Mouse (Mus musculus) erythroblast, adult 5-6 weeks (primary cell): ENCODE data around the gene Psmd13. TPM values are rescaled to one million over a fixed set of nuclear protein-coding genes. Genes with fewer than 3 reads are reported as not detected.
"Not testable (repeated sequence)": the region's sequence is repeated elsewhere in the genome, so short reads cannot be mapped to it uniquely, and the experiment has no call there.

Experiments used
- ATAC-seq: replicated peaks from 2 replicates; pipeline ENCODE4 v1.8.0; 2016; ENCODE audit warnings: moderate number of reproducible peaks, mild to moderate bottlenecking, moderate TSS enrichment, inconsistent platforms; ENCODE audit not compliant: poor library complexity, low FRiP score, severe bottlenecking
- total RNA-seq, 2 experiments: library from RNA; stranded (forward) in 1 of 2; stranded (reverse) in 1 of 2; fragments of 150-400 nt in 1 of 2; fragments of 200-764, 138-1000 nt in 1 of 2; gene quantifications; 2 replicates each; pipeline versions ENCODE4 v1.2.3 to v1.2.4; 2015 to 2017; ENCODE audit warnings: low replicate concordance in 2 of 2

Psmd13 gene
- total RNA-seq, 2 experiments from 2014 or later, result 13.1 to 56.0 TPM

DNA sequence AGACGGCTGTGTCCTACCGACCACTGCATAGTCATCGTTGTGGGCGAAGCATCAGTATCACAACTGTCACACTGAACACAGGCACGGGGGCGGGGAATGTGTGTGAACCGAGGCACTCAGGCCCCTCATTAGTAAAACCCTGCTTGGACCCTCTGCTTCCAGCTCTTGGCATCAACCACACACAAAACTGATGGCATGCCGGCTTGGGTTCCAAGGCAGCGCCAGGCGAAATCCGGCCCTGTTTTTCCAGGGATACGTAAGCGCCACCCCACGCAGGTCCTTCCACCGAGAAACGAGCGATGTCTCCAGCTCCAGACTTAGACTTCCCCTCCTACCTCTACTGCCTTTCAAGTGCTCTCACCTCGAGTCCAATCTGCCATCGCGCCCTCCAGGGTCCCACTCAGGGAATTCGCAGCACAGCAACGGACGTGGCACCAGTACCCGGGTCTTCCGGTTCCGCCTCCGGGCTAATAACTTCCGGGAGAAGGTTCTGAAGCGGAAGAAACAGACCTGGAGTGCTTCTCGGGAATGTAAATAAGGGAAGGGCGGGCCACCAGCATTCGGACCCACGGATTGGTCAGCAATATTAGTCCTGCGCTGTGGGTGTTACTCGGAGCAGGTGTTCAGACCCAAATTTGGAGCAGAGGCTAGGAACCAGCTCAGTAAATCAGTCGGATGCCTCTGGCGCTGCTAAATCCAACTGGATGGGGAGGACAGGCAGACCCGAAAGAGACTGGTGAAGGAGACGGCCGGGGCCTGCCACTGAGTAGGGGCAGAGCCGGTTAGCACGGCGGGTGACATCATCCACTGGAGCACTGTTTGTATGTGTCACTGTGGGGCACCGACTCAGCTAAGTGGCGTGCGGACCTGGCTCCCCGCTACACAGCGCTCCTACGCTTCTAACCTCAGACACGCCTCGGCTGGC is 25.6 kb upstream of the Psmd13 start, which contains the start of gene Gm45785:
Gene Gm45785 (minus strand): TSS at position 472 of the 925 bp plus-strand sequence.
- ATAC-seq, result peak; percentile 73

DNA sequence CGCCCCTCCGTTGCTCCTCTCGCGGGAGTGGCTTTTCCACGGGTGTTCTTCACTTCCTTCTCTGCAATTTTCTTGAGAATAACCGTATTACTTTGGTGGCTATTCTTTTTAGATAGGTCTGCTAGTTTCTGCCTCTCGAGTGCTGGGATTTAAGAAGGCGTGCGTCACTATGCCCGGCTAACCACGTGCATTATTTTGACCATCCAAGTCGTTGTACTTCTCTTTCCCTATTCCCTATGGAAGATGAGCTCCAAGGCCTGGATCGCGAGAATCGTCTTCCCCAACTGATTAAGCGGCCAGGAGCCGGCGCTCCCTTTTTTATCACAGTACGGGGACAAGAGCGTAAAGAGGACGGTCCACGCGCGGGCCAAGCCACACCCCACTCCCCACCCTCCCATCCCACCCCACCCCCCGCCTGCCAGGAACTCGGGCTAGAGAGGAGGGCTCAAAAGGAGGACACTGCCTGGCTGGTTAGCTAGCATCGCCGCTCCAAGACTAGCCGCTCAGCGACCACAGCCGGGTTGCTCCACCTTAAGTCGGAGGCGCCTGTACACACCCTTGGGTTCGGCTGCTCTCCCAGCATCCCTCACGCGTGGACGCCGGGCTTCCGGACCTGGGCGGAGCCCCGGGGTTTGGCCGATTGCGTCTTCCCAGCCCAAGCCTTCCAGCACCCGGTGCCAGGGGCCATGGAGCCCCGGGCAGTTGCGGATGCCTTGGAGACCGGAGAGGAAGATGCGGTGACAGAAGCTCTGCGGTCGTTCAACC is 24.8 kb upstream of the Psmd13 start, which contains the start of gene Ric8a:
Gene Ric8a (plus strand): TSS at position 173 of the 765 bp plus-strand sequence.
- ATAC-seq, result peak; percentile 70

DNA sequence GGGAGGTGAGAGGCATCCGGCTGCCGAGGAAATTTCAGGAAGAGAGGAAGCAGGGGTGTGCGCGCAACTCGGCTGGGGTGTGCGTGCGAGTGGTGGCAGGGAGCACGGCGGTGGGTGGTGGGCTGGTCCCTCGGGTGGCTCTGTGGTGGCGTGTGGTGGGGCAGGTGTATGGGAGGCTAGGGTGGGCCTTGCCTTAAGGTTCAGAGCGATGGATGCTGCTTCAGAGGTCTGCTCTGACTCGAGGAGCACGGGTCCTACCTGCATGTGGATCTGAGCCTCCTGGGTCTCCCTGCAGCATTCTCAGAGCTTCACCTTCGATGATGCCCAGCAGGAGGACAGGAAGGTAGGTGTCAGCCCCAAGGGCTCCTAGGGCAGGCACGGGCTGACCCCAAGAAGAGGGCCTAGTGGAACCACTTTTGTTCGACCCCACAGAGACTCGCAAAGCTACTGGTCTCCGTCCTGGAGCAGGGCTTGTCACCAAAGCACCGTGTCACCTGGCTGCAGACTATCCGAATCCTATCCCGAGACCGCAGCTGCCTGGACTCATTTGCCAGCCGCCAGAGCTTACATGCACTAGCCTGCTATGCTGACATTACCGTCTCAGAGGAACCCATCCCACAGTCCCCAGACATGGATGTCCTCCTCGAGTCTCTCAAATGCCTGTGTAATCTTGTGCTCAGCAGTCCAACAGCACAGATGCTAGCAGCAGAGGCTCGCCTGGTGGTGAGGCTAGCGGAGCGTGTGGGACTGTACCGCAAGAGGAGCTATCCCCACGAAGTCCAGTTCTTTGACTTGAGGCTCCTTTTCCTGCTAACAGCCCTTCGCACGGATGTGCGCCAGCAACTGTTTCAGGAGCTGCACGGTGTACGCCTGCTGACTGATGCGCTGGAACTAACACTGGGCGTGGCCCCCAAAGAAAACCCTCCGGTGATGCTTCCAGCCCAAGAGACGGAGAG is 23.9 kb upstream of the Psmd13 start, which contains the start of gene Bet1l:
Gene Bet1l (minus strand): TSS at position 28 of the 956 bp plus-strand sequence.
- ATAC-seq, result peak; percentile 20

DNA sequence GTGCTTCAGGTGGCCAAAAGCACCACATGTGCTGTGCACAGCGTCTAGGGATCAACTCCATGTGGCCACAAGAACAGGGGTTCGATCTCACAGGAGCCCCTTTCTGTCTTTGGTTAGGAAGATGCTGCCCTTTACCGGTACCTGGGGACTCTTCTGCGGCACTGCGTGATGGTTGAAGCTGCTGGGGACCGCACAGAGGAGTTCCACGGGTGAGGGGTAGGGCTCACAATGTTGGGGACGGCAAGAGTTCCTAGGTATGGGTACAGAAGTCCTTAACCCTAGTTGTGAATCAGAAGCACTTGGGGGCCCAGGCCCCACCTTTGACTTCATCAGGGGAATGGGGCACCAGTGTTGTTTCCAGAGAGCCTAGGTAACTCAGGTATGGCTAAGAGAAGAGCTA is 23.0 kb upstream of the Psmd13 start:
- ATAC-seq, result no peak

DNA sequence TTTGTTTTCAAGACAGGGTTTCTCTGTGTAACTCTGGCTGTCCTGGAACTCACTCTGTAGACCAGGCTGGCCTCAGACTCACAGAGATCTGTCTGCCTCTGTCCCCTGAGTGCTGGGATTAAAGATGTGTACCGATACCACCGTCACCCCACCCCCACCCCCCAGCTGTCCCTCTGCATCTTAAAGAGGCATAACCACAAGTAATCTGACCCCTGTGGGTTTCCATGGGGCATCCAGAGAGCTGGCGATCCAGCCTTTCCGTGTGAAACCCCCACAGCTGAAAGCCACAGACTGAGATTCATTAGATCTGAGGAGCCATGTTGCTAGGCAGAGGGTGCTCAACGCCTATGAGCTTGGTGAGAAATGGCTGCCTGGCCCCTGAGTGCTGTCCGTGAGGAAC is 21.8 kb upstream of the Psmd13 start:
- ATAC-seq, result no peak

DNA sequence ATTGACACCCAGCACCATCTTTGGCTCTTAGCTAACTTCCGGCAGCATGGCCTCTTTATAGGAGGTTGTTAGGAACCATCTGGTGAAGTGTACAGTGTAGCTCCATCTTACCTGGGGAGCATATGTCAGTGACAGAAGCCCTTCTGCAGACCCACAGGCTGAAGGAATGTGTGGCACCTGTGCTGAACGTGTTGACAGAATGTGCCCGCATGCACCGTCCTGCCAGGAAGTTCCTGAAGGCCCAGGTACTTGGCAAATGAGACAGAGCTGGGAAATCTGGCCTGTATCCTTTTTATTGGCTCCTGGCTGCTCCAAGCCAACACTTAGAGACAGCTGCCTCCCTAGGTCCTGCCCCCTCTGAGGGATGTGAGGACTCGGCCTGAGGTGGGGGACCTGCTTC is 21.0 kb upstream of the Psmd13 start:
- no peak for ATAC-seq

DNA sequence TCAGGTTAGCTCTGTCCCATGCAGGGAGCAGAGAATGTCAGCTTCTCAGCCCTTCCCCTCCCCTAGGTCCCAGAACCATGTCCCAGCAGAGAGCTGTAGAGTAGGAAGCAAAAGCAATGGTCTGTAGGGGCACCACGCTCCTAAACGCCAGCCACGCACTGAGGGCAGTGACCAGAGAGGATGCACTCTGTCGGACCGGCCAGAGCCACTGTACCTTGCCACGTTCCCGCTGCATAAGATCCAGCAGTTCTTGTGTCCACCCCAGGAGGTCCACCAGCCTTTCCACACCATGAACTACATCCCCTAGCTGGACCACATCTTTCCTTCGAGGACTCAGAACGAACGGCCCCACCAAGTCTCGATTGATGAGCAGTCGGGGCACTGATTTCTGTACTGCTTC is 17.0 kb upstream of the Psmd13 start:
- no peak for ATAC-seq

DNA sequence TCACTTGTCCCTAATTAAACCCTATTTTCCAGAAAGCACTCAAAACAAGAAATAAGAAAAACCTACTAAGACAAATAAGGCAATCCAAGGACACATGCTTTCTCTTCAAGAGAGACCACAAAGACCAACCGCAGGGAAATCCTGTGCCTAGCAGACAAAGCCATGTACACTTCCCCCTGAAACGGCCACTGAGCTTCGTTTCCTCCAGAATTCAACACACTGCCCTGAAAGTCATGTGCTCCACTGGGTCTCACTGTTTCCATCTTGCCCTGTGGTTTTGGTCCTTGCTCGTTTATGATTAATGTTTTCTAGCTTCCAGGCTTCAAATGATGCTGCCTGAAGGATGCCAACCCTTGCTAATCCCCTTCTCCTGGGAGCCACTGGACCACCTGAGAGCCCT is 7.5 kb upstream of the Psmd13 start:
- no peak for ATAC-seq

DNA sequence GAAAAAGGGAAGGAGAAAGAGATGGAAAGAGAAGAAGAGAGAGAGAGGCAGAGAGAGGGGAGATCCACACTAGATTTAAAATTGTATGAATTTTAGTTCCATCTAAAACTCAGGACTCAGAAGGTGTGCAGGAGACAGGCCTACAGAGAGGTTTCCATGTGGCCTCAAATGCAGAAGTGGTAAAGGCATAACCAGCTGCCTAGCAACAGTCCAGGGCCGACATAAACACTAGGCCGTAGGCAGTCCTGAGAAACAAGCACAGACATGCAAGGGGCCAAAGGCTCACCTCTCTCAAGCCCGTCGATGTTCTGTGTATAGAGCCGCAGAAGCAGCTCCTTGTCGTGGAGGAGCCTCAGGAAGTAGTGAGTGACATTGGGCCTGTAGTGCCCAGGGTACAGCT is 4.4 kb upstream of the Psmd13 start:
- no peak for ATAC-seq

DNA sequence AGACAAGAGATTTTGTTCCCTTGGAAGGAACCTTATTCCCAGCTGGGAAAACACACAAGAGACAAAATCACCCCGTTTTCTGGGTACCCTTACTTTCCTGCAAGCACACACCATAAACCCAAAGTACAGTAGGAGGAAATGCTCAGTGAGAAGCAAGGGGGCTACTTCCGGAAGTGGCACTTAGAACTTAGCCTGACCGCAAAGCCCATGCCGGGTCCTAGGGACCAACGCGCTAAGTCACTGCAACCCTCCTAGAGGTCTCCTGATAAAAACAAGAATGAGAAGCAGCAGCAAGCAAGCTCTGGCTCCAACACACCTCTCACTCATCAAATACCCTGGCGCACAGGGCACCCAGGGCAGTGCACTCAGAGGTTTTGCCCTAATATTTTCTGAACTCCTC is 2.4 kb upstream of the Psmd13 start:
- no peak for ATAC-seq

DNA sequence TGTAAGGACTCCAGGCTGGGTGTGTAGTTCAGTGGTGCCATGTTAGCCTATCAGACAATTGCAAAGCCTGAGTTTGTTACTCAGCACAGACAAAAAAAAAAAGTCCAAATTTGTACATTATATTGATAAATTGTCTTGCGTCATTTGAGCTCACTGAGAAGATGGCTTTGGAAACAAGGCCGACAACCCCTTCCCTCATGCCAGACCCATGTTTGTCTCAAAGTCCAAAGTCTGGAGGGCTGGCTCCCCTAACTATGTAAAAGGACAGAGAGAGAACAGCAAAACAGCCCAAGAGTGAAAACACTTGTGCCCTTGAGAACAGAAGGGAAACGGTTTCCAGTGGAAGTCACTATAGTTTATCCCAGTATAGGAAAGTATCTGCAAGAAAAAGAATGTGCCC is 1.3 kb upstream of the Psmd13 start:
- ATAC-seq, result no peak

DNA sequence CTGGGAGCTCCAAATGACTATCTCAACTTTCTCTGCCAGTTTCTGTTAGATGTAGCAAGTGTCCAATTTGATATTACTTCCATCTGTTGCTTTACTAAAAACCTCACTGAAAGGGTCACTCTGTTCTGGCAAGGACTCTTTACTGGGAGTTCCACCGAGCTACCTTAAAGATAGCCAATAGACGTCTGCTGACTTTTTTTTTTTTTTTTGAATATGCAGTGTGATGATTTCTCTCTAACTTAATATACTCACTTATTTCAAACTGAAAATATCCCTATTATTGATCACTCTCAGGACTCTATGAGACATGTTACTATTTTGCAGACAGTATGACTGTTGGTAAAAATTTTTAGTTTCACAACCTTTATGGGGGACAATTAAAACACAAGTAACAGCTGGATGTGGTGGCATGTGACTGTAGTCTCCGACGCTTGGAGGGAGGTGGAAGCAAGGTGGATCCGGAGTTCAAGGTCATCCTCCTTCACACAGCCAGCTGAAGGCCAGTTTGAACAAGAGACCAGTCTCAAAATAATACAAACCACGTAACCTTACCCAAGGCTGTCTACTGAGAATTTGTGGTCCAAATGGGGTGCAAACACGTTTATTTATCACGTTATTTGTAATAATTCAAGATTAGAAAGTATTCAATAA is 778 bp upstream of the Psmd13 start:
- ATAC-seq, result no peak

DNA sequence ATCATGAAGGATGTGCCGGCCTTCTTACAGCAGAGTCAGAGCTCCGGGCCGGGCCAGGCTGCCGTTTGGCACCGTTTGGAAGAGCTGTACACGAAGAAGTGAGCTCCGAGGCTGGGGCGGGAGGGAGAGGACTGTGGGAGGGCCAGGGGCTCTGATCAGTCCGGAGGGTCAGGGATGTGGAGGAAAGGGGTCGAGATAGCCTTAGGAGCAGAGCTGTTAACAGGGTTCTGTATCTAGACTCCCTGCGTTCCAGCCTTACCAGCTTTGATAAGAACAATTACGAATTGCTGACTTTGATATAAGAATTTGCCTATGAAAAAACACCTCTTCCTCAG is 668 bp downstream of the Psmd13 start:
- peak; percentile 39 for ATAC-seq

DNA sequence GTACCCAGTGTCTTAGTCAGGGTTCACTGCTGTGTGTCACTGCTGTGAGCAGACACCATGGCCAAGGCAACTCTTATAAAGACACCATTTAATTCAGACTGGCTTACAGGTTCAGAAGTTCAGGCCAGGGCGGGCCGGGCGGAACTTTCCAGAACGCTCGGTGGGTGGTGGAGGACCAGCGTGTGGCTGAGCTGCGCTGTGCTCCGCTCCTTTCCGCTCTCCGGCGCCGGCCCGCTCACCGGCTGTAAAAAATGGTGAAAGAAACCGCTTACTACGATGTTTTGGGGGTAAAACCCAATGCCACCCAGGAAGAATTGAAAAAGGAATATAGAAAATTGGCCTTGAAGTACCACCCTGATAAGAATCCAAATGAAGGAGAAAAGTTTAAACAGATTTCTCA is 8.9 kb downstream of the Psmd13 start:
- ATAC-seq, result not testable (repeated sequence)

DNA sequence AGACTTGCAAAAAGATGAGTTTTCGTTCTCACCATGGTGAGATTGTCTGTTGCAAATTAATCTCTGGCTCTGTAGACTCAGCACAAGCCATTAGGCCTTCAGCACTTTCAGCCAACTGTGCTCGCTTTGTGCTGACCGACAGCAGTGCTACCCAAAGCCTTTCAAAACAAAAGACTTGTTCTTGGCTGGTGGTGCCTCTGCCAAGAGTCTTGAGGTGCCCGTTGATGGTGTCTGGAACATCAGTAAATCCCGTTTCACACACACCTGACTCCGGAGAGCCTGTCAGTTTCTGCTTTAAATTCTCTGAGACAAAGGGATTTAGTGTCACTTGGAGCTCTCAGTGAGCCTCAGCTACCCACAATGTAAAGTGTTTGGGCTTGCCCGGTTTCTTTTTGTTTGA is 12.3 kb downstream of the Psmd13 start:
- ATAC-seq, result no peak

DNA sequence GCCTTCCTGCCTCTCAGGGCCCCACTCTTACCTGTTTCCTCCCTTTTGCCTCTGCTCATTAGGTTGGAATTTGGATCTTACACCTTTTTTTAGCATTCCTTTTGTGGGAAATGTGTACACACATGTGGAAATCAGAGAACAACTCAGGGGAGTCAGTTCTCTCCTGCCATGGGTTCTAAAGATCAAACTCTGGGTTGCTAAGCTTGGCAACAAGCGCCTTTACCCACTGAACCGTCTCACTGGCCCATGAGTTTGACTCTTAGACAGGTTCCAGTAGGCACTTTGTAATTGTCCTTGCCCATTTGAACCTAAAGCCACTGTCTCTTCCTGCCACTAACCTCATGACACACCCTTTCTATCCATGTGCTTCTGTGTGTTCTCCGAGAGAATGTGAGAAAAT is 12.8 kb downstream of the Psmd13 start:
- no peak for ATAC-seq

DNA sequence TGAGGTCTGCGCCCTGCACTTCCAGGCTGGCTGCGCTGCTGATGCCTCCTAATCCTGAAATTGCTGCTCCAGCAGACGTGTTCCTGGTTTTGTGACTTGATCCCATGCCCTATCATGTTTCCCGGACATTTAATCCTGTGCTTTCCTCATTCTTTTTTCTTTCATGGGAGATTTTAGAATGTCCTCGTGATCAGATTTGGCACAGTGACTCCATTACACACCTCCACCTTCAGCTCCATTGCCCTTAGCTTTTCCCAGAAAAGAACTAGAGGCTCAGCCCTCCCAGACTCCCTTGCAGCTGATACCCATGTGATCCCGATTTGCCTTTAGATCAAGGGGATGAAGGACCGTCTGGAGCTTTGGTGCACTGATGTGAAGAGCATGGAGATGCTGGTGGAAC is 16.1 kb downstream of the Psmd13 start:
- ATAC-seq, result no peak

DNA sequence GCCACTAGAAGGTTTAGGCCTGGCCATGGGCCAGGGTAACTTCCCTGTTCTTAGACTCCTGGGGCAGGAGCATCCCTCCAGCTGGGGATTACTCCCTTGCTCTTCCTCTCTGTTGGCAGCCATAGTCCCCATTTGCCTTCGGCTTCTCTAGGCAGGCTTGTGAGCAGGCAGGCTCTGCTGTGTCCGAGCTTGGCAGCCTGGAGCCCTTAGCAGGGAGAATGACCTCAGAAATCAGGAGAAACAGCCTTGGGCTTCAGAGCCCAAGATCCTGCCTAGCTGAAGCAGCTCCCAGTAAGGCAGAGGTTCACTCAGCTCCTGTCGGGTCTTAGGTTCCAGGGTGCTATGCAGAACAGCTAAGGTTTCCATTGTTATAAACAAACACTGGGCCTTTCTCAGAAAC is 17.4 kb downstream of the Psmd13 start:
- no peak for ATAC-seq

DNA sequence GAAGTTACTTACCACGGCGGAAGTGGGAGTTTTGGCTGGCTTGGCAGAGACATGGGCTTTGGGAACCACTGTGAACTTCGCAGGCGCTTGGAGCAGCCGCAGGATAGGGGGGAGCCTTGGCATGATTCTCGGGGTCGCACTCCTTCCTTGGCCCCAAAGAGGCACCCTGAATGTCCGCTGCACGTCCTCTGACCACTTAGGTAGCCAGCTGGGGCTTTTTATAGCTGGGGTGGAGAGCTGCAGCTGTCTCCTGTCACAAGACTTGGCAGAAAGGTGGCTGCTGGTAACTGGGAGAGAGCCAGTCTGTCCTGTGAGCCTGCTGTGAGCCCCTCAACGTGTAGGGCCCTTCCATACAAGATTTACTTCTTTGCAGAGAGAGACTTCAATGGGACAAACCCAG is 18.5 kb downstream of the Psmd13 start, which contains the start of gene Cox8b:
Gene Cox8b (minus strand): TSS at position 227 of the 400 bp plus-strand sequence.
- no peak for ATAC-seq
